Mouse (Mus musculus): ENCODE results near the gene Nudt9. TPM values are rescaled to one million over a fixed set of nuclear protein-coding genes. Genes with fewer than 3 reads are reported as not detected.

The Nudt9 gene
- total and polyA plus RNA-seq, 3 experiments, result 58.5 to 83.8 (median 65.3) TPM

GRCm38 (mm10) chr5:104043704-104044103, 2.4 kb upstream of the Nudt9 start:
- no peak overlapping the region for H3K4me2 ChIP-seq (ENCODE audit: insufficient read depth, low read depth, poor library complexity, severe bottlenecking)
- H3K9me3 ChIP-seq (replicated peaks; ENCODE audit: low read length), result no peaks in the 10 kb centered on the region
- H3K4me1 ChIP-seq (ENCODE audit: control insufficient read depth in 1 of 2, insufficient read depth in 2 of 2), result peaks cover 5 to 33% of the 10 kb centered on the region in 2 experiments
- no peak overlapping the region for H3K4me3 ChIP-seq (replicated peaks in 1 of 3; ENCODE audit: low read depth in 2 of 3, low read length in 2 of 3, poor library complexity in 1 of 3)
- no peaks in the 10 kb centered on the region for H3K36me3 ChIP-seq (replicated peaks in 1 of 2; ENCODE audit: control insufficient read depth in 1 of 2, insufficient read depth in 1 of 2, low read length in 1 of 2)
- dilution Hi-C loops (cut with MboI; ENCODE audit: extremely low pct_ligation_motif_present, extremely low pct_unique_long_range_greater_than_20kb, low sequenced_read_pairs), result no loop called here
- peaks cover 7% of the 10 kb centered on the region for H3K79me2 ChIP-seq (replicated peaks; ENCODE audit: control insufficient read depth, extremely low read depth, insufficient read depth, poor library complexity, severe bottlenecking)
- TF ChIP-seq CTCF (conservative IDR thresholded peaks at IDR 0.05 in 1 of 2, IDR thresholded peaks at IDR 0.05 in 1 of 2; ENCODE audit: low read depth in 2 of 2, low read length in 2 of 2) (no peak), NELFE (IDR thresholded peaks at IDR 0.05; ENCODE audit: low read depth, low read length) (no peak), IRF4 (IDR thresholded peaks at IDR 0.05; ENCODE audit: low read depth, low read length) (no peak), E2F4 (IDR thresholded peaks at IDR 0.05; ENCODE audit: insufficient replicate concordance, low read depth, low read length) (no peak), PAX5 (IDR thresholded peaks at IDR 0.05; ENCODE audit: low read length) (no peak), POLR2AphosphoS2 (IDR thresholded peaks at IDR 0.05; ENCODE audit: low read depth, low read length) (no peak), SIN3A (IDR thresholded peaks at IDR 0.05; ENCODE audit: low read length) (no peak), ZKSCAN1 (IDR thresholded peaks at IDR 0.05; ENCODE audit: borderline replicate concordance, low read depth, low read length) (no peak), ZC3H11A (IDR thresholded peaks at IDR 0.05; ENCODE audit: low read depth, low read length) (no peak)
- no peak overlapping the region for H3K27ac ChIP-seq (ENCODE audit: insufficient read depth, low read depth)
- no peak for DNase-seq (ENCODE audit: extremely low read depth)
- no peaks in the 10 kb centered on the region for H3K27me3 ChIP-seq (replicated peaks)
- in situ Hi-C loops (cut with MboI; ENCODE audit: low pct_ligation_motif_present, low pct_unique_long_range_greater_than_20kb, low sequenced_read_pairs), result no loop called here
- no peak overlapping the region for H3K9ac ChIP-seq (ENCODE audit: insufficient read depth, low read depth)

- H3K4me2 ChIP-seq (ENCODE audit: insufficient read depth, low read depth, poor library complexity, severe bottlenecking), result peak overlapping the region; percentile 92
- peak overlapping the region; percentile 90 for H3K27ac ChIP-seq (ENCODE audit: insufficient read depth, low read depth)
- peaks cover 9% of the 10 kb centered on the region for H3K79me2 ChIP-seq (replicated peaks; ENCODE audit: control insufficient read depth, extremely low read depth, insufficient read depth, poor library complexity, severe bottlenecking)
- H3K27me3 ChIP-seq (replicated peaks), result no peaks in the 10 kb centered on the region
- no peaks in the 10 kb centered on the region for H3K9me3 ChIP-seq (replicated peaks; ENCODE audit: low read length)
- peak overlapping the region; percentile 95 for H3K9ac ChIP-seq (ENCODE audit: insufficient read depth, low read depth)
- in situ Hi-C loops (cut with MboI; ENCODE audit: low pct_ligation_motif_present, low pct_unique_long_range_greater_than_20kb, low sequenced_read_pairs) (no loop called here), dilution Hi-C loops (cut with MboI; ENCODE audit: extremely low pct_ligation_motif_present, extremely low pct_unique_long_range_greater_than_20kb, low sequenced_read_pairs) (no loop called here)
- no peak for DNase-seq (ENCODE audit: extremely low read depth)
- peak overlapping the region; percentile 94 to 99 (median 96) for H3K4me3 ChIP-seq (replicated peaks in 1 of 3; ENCODE audit: low read depth in 2 of 3, low read length in 2 of 3, poor library complexity in 1 of 3)
- peaks cover 8 to 41% of the 10 kb centered on the region in 2 experiments for H3K4me1 ChIP-seq (ENCODE audit: control insufficient read depth in 1 of 2, insufficient read depth in 2 of 2)
- H3K36me3 ChIP-seq (replicated peaks in 1 of 2; ENCODE audit: control insufficient read depth in 1 of 2, insufficient read depth in 1 of 2, low read length in 1 of 2), result peaks cover 6 to 28% of the 10 kb centered on the region in 2 experiments
- TF ChIP-seq MYC (IDR thresholded peaks at IDR 0.05; ENCODE audit: low read depth, low read length) (no peak), ZC3H11A (IDR thresholded peaks at IDR 0.05; ENCODE audit: low read depth, low read length) (no peak), UBTF (IDR thresholded peaks at IDR 0.05; ENCODE audit: low read depth, low read length) (no peak), POLR2A (IDR thresholded peaks at IDR 0.05; ENCODE audit: low read depth, low read length) (no peak), BHLHE40 (IDR thresholded peaks at IDR 0.05; ENCODE audit: low read depth, low read length) (no peak), IRF4 (IDR thresholded peaks at IDR 0.05; ENCODE audit: low read depth, low read length) (0 out of 2 replicates have a peak, but pooled peaks have one; percentile 19), ZKSCAN1 (IDR thresholded peaks at IDR 0.05; ENCODE audit: borderline replicate concordance, low read depth, low read length) (no peak), CTCF (conservative IDR thresholded peaks at IDR 0.05 in 1 of 2, IDR thresholded peaks at IDR 0.05 in 1 of 2; ENCODE audit: low read depth in 2 of 2, low read length in 2 of 2) (no peak), NELFE (IDR thresholded peaks at IDR 0.05; ENCODE audit: low read depth, low read length) (no peak), TBP (conservative IDR thresholded peaks at IDR 0.05; ENCODE audit: low read depth, low read length) (no peak), RCOR1 (conservative IDR thresholded peaks at IDR 0.05; ENCODE audit: low read depth, low read length) (0 out of 2 replicates have a peak, but pooled peaks have one; percentile 43), MXI1 (IDR thresholded peaks at IDR 0.05; ENCODE audit: low read depth, low read length) (no peak; the same call in 1 of the 2 replicates), SMC3 (IDR thresholded peaks at IDR 0.05; ENCODE audit: low read depth, low read length) (no peak), MAZ (IDR thresholded peaks at IDR 0.05; ENCODE audit: low read depth, low read length) (no peak), RAD21 (IDR thresholded peaks at IDR 0.05; ENCODE audit: low read depth, low read length) (no peak), EP300 (IDR thresholded peaks at IDR 0.05; ENCODE audit: low read length) (peak; percentile 7; the same call in 1 of the 2 replicates), ZNF384 (IDR thresholded peaks at IDR 0.05; ENCODE audit: low read depth, low read length) (no peak), JUND (conservative IDR thresholded peaks at IDR 0.05; ENCODE audit: low read depth, low read length) (no peak), HCFC1 (IDR thresholded peaks at IDR 0.05; ENCODE audit: low read depth, low read length) (no peak; the same call in 1 of the 2 replicates), TCF12 (IDR thresholded peaks at IDR 0.05; ENCODE audit: low read depth, low read length) (no peak), ELF1 (IDR thresholded peaks at IDR 0.05; ENCODE audit: low read depth, low read length) (no peak), ZMIZ1 (IDR thresholded peaks at IDR 0.05; ENCODE audit: low read depth, low read length) (no peak), CHD1 (IDR thresholded peaks at IDR 0.05; ENCODE audit: low read depth, low read length) (peak; percentile 69; the same call in 1 of the 2 replicates), GABPA (IDR thresholded peaks at IDR 0.05; ENCODE audit: insufficient replicate concordance, low read depth, low read length) (no peak), SIN3A (IDR thresholded peaks at IDR 0.05; ENCODE audit: low read length) (peak; percentile 37; the same call in 1 of the 2 replicates), MAFK (IDR thresholded peaks at IDR 0.05; ENCODE audit: insufficient replicate concordance, low read length) (no peak), KAT2A (IDR thresholded peaks at IDR 0.05; ENCODE audit: insufficient replicate concordance, low read length) (no peak)
Measured at GRCm38 (mm10) chr5:104047200-104048105, 1.3 kb downstream of the Nudt9 start.
